Comparison of ENCODE assay signal across 11 mouse cellular contexts in genomic region chrX:14206112-14206875, GRCm38 (mm10). TPM values are rescaled to one million over a fixed set of nuclear protein-coding genes. Genes with fewer than 3 reads are reported as not detected.
DNase-seq lines count a peak whose midpoint lies in the region; ATAC-seq and TF ChIP-seq lines count a peak whose summit lies in the region.
"Had no signal": no experiment of that assay in that cellular context is flagged by ENCODE, and none has a peak within 500 bp of the region (broad histone marks: within the 10 kb centered on the region; RNA-seq: fewer than 3 reads in every experiment).

No protein-coding gene starts in this region.

- peak; percentile 17 for DNase-seq in forebrain, postnatal 0 days
- DNase-seq in forebrain, embryonic 11.5 days (ENCODE audit: low spot score) = no peak
- DNase-seq in liver = peak; percentile 3
- DNase-seq in liver, postnatal 0 days = no peak
- peak; percentile 11 to 23 for DNase-seq in right cerebral cortex, adult 2 months (ENCODE audit: low spot score in 2 of 2)
- no peak for DNase-seq in spleen, adult 18-20 months
- no peak for DNase-seq in thymus, postnatal 36 days
- DNase-seq: kidney, postnatal 14 days; lung, postnatal 4 days had no signal

- no peaks in the 10 kb centered on the region for H3K27me3 ChIP-seq in forebrain, postnatal 0 days (ENCODE audit: insufficient read depth, low read length)
- H3K27me3 ChIP-seq in forebrain, embryonic 11.5 days (ENCODE audit: control insufficient read depth, insufficient read depth, low read length) = no peaks in the 10 kb centered on the region
- no peaks in the 10 kb centered on the region for H3K27me3 ChIP-seq in liver, postnatal 0 days (ENCODE audit: insufficient read depth, low read length)
- no peaks in the 10 kb centered on the region for H3K27me3 ChIP-seq in heart, embryonic 13.5 days (replicated peaks)

- ATAC-seq in forebrain, postnatal 0 days = peak; percentile 74
- no peak for ATAC-seq in forebrain, embryonic 11.5 days (replicated peaks; ENCODE audit: low FRiP score)
- ATAC-seq in liver, postnatal 0 days = no peak
- no peak for ATAC-seq in heart, embryonic 13.5 days (ENCODE audit: extremely low read depth, insufficient number of reproducible peaks, low FRiP score, low TSS enrichment)

- no peak overlapping the region for H3K9ac ChIP-seq in forebrain, postnatal 0 days
- no peak overlapping the region for H3K9ac ChIP-seq in forebrain, embryonic 11.5 days (ENCODE audit: low read length)
- H3K9ac ChIP-seq in liver, postnatal 0 days (replicated peaks) = no peak overlapping the region
- no peak overlapping the region for H3K9ac ChIP-seq in heart, embryonic 13.5 days

- H3K27ac ChIP-seq in forebrain, postnatal 0 days (ENCODE audit: low read depth, low read length) = no peak overlapping the region
- H3K27ac ChIP-seq in forebrain, embryonic 11.5 days (ENCODE audit: low read depth, low read length) = no peak overlapping the region
- H3K27ac ChIP-seq in liver, postnatal 0 days (ENCODE audit: low read depth) = no peak overlapping the region
- peak overlapping the region; percentile 61 for H3K27ac ChIP-seq in heart, embryonic 13.5 days (replicated peaks)

- no peak overlapping the region for H3K4me3 ChIP-seq in forebrain, postnatal 0 days (ENCODE audit: low read depth, low read length)
- no peak overlapping the region for H3K4me3 ChIP-seq in forebrain, embryonic 11.5 days (ENCODE audit: low read depth, low read length)
- no peak overlapping the region for H3K4me3 ChIP-seq in liver, postnatal 0 days (ENCODE audit: low read depth, low read length)
- no peak overlapping the region for H3K4me3 ChIP-seq in heart, embryonic 13.5 days

- WGBS in forebrain, postnatal 0 days = 59% methylated on average over 8 of the region's 8 CpGs
- WGBS in forebrain, embryonic 11.5 days = 75% methylated on average over 8 of the region's 8 CpGs
- WGBS in liver, postnatal 0 days (ENCODE audit: insufficient replicate concordance) = 46% methylated on average over 8 of the region's 8 CpGs
- WGBS in heart, embryonic 13.5 days = 41% methylated on average over 8 of the region's 8 CpGs

- no peaks in the 10 kb centered on the region for H3K4me1 ChIP-seq in forebrain, postnatal 0 days (ENCODE audit: insufficient read depth)
- no peaks in the 10 kb centered on the region for H3K4me1 ChIP-seq in forebrain, embryonic 11.5 days (replicated peaks; ENCODE audit: control insufficient read depth, insufficient read depth, low read length)
- H3K4me1 ChIP-seq in liver, postnatal 0 days (ENCODE audit: insufficient read depth) = no peaks in the 10 kb centered on the region
- peaks cover 3% of the 10 kb centered on the region; the same call in 1 of the 2 replicates for H3K4me1 ChIP-seq in heart, embryonic 13.5 days

- H3K36me3 ChIP-seq in forebrain, postnatal 0 days (ENCODE audit: insufficient read depth) = no peaks in the 10 kb centered on the region
- no peaks in the 10 kb centered on the region for H3K36me3 ChIP-seq in forebrain, embryonic 11.5 days (ENCODE audit: control insufficient read depth, insufficient read depth, low read length)
- no peaks in the 10 kb centered on the region for H3K36me3 ChIP-seq in liver, postnatal 0 days (replicated peaks; ENCODE audit: insufficient read depth, low read length)
- no peaks in the 10 kb centered on the region for H3K36me3 ChIP-seq in heart, embryonic 13.5 days

- TF ChIP-seq EP300 in liver, postnatal 0 days (IDR thresholded peaks at IDR 0.05; ENCODE audit: low read depth) = no peak

- H3K4me2 ChIP-seq in forebrain, postnatal 0 days (ENCODE audit: low read depth) = no peak overlapping the region
- no peak overlapping the region for H3K4me2 ChIP-seq in forebrain, embryonic 11.5 days (ENCODE audit: low read depth, low read length, severe bottlenecking)
- no peak overlapping the region for H3K4me2 ChIP-seq in liver, postnatal 0 days (ENCODE audit: low read depth, low read length)
- no peak overlapping the region for H3K4me2 ChIP-seq in heart, embryonic 13.5 days

- H3K9me3 ChIP-seq in forebrain, postnatal 0 days (ENCODE audit: low read length) = no peaks in the 10 kb centered on the region
- no peaks in the 10 kb centered on the region for H3K9me3 ChIP-seq in forebrain, embryonic 11.5 days (ENCODE audit: control insufficient read depth, low read length)
- H3K9me3 ChIP-seq in liver, postnatal 0 days (ENCODE audit: low read length) = no peaks in the 10 kb centered on the region
- H3K9me3 ChIP-seq in heart, embryonic 13.5 days = no peaks in the 10 kb centered on the region

- TF ChIP-seq CTCF in forebrain, postnatal 0 days (IDR thresholded peaks at IDR 0.05; ENCODE audit: low read depth) = no peak
- TF ChIP-seq CTCF in liver, postnatal 0 days (IDR thresholded peaks at IDR 0.05; ENCODE audit: low read depth) = no peak

RNA-seq across cellular contexts. Expression of gene H2al1n, which starts 4.7 kb away (rescaled TPM):
- not detected in 2 replicates for total RNA-seq in forebrain, postnatal 0 days (2014; rRNA removed)
- not detected in 2 replicates for polyA plus RNA-seq in forebrain, postnatal 0 days (2015; fragmentation: Nextera tagmentation; extraction: Ambion mirVana)
- not detected in 2 replicates for polyA plus RNA-seq in forebrain, embryonic 11.5 days (2014; fragmentation: Nextera tagmentation; extraction: Ambion mirVana)
- polyA plus RNA-seq in liver, postnatal 0 days (2015; fragmentation: Nextera tagmentation; extraction: Ambion mirVana) = not detected in 2 replicates
- polyA plus RNA-seq in heart, embryonic 13.5 days (2015; fragmentation: Nextera tagmentation; extraction: Ambion mirVana) = not detected in 2 replicates
- polyA plus RNA-seq: urinary bladder, adult 2 months had no signal

Comparison
In these comparisons a context has a peak if more than half of its experiments do, and no peak if none do; other contexts are left out.
1. DNase-seq: peak in forebrain, postnatal 0 days (single experiment), liver (single experiment) and right cerebral cortex, adult 2 months (2 of 2); none in forebrain, embryonic 11.5 days (single experiment), liver, postnatal 0 days (single experiment), spleen, adult 18-20 months (0 of 2) and thymus, postnatal 36 days (0 of 2).